Mouse (Mus musculus): ENCODE measurements around the gene Cd82. TPM values are rescaled to one million over a fixed set of nuclear protein-coding genes. Genes with fewer than 3 reads are reported as not detected.

Gene Cd82
- polyA plus RNA-seq, 1 experiment from 2014 or later, result 6.0 TPM

DNA sequence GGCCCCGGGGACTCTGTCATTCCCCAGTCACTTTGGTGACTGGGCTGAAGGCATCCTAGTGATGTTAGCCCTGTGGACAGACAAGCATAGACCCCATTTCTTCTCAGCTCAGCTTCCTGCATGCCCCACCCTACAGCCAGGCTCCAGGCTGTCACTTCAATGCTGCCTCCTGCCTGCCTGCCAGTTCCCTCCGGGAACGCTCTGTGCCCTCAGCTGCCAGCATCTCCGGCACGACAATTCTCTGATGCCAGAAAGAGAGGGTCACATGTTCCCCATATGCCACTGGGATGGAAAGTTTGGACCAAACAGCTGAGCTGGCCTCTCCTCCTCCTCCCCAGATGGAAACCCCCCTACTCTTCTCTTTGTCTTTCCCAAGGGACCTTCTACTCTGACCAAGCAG, 79.1 kb downstream of the Cd82 start:
- 88% methylated on average over 5 of the region's 5 CpGs for WGBS
- Histone ChIP-seq H3K9ac (ENCODE audit: low read length) (no peak overlapping the region), H3K4me1 (ENCODE audit: control insufficient read depth, insufficient read depth, low read length) (0 out of 2 replicates have a peak, but pooled peaks cover 5% of the 10 kb centered on the region), H3K9me3 (ENCODE audit: control insufficient read depth, low read length) (no peaks in the 10 kb centered on the region), H3K27me3 (ENCODE audit: control insufficient read depth, insufficient read depth, low read length) (no peaks in the 10 kb centered on the region), H3K4me2 (ENCODE audit: low read depth, severe bottlenecking) (no peak overlapping the region), H3K4me3 (ENCODE audit: low read depth, low read length) (no peak overlapping the region), H3K36me3 (ENCODE audit: control insufficient read depth, insufficient read depth, low read length) (no peaks in the 10 kb centered on the region), H3K27ac (replicated peaks; ENCODE audit: low read depth, low read length) (no peak overlapping the region)
- DNase-seq (ENCODE audit: low spot score), result no peak
- ATAC-seq (ENCODE audit: insufficient number of reproducible peaks, low FRiP score, low TSS enrichment, low read depth), result no peak

DNA sequence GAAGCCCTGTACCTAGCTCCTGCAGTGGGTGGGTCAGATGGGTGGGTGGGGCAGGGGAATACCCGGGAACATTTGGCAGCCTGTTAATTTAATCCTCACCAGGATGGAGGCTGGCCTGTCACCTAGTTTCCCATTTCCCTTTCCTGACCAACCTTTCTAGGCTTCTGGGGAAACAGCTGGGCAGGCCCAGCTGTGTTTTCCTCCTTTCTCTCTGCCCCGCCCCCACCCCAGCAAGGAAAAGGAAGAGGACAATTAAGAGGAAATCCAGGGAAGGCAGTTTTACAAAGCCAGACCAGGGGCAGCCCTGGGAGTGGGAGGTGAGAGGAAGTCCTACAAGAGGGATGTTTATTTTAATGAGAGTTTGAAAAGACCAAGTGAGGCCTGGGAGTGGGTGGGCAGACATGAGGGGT, 82.3 kb downstream of the Cd82 start:
- DNase-seq (ENCODE audit: low spot score) (no peak), ATAC-seq (ENCODE audit: insufficient number of reproducible peaks, low FRiP score, low TSS enrichment, low read depth) (no peak)
- H3K4me1 ChIP-seq (ENCODE audit: control insufficient read depth, insufficient read depth, low read length), result 0 out of 2 replicates have a peak, but pooled peaks cover 5% of the 10 kb centered on the region
- no peak overlapping the region for H3K4me2 ChIP-seq (ENCODE audit: low read depth, severe bottlenecking)
- H3K36me3 ChIP-seq (ENCODE audit: control insufficient read depth, insufficient read depth, low read length), result no peaks in the 10 kb centered on the region
- no peak overlapping the region for H3K9ac ChIP-seq (ENCODE audit: low read length)
- H3K9me3 ChIP-seq (ENCODE audit: control insufficient read depth, low read length), result no peaks in the 10 kb centered on the region
- 23% methylated on average over 2 of the region's 2 CpGs for WGBS
- no peaks in the 10 kb centered on the region for H3K27me3 ChIP-seq (ENCODE audit: control insufficient read depth, insufficient read depth, low read length)
- no peak overlapping the region for H3K27ac ChIP-seq (replicated peaks; ENCODE audit: low read depth, low read length)
- H3K4me3 ChIP-seq (ENCODE audit: low read depth, low read length), result no peak overlapping the region

DNA sequence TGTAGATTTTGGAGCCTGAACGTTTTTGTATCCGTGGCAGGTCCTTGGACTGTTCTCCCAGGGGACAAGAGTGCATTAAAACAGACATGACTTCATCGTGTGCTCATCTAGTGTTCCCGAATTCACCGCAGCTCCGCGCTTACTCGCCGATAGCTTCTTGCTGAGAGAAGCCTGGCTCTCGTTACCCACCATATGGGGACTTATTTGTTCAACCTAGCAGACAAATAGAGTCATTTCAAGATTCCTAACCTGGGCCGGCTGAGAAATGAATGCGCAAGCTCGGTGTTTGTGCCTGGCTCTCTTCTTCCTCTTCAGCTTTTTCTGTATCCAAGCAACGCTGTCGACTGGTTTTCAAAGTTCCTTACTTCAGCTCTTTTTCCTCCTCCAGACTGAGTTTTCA, 85.1 kb downstream of the Cd82 start:
- ATAC-seq (ENCODE audit: insufficient number of reproducible peaks, low FRiP score, low TSS enrichment, low read depth) (no peak), DNase-seq (ENCODE audit: low spot score) (no peak)
- no peak overlapping the region for H3K4me3 ChIP-seq (ENCODE audit: low read depth, low read length)
- H3K27ac ChIP-seq (replicated peaks; ENCODE audit: low read depth, low read length), result no peak overlapping the region
- WGBS, result 54% methylated on average over 15 of the region's 15 CpGs
- no peaks in the 10 kb centered on the region for H3K27me3 ChIP-seq (ENCODE audit: control insufficient read depth, insufficient read depth, low read length)
- H3K4me2 ChIP-seq (ENCODE audit: low read depth, severe bottlenecking), result no peak overlapping the region
- H3K9ac ChIP-seq (ENCODE audit: low read length), result no peak overlapping the region
- H3K4me1 ChIP-seq (ENCODE audit: control insufficient read depth, insufficient read depth, low read length), result 0 out of 2 replicates have a peak, but pooled peaks cover 5% of the 10 kb centered on the region
- no peaks in the 10 kb centered on the region for H3K9me3 ChIP-seq (ENCODE audit: control insufficient read depth, low read length)
- no peaks in the 10 kb centered on the region for H3K36me3 ChIP-seq (ENCODE audit: control insufficient read depth, insufficient read depth, low read length)

DNA sequence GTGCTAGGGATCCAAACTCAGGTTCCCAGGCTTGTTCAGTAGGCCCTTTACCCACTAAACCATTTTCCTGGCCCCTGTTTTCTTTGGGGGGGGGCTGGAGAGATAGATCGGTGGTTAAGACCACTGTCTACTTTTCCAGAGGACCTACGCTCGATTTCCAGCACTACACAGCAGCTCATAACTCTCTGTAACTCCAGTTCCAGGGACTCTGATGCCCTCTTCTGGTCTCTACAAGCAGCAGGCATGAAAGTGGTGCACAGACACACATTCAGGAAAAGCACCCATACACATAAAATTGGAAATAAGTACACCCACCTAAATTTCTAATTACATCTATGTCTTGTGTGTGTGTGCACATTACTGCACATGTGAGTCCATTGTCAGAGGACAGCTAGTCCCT, 85.8 kb downstream of the Cd82 start:
- no peaks in the 10 kb centered on the region for H3K9me3 ChIP-seq (ENCODE audit: control insufficient read depth, low read length)
- no peak overlapping the region for H3K27ac ChIP-seq (replicated peaks; ENCODE audit: low read depth, low read length)
- H3K36me3 ChIP-seq (ENCODE audit: control insufficient read depth, insufficient read depth, low read length), result no peaks in the 10 kb centered on the region
- H3K9ac ChIP-seq (ENCODE audit: low read length), result no peak overlapping the region
- WGBS, result 95% methylated on average over 3 of the region's 3 CpGs
- H3K4me2 ChIP-seq (ENCODE audit: low read depth, severe bottlenecking), result no peak overlapping the region
- DNase-seq (ENCODE audit: low spot score) (no peak), ATAC-seq (ENCODE audit: insufficient number of reproducible peaks, low FRiP score, low TSS enrichment, low read depth) (no peak)
- no peaks in the 10 kb centered on the region for H3K27me3 ChIP-seq (ENCODE audit: control insufficient read depth, insufficient read depth, low read length)
- 0 out of 2 replicates have a peak, but pooled peaks cover 5% of the 10 kb centered on the region for H3K4me1 ChIP-seq (ENCODE audit: control insufficient read depth, insufficient read depth, low read length)
- no peak overlapping the region for H3K4me3 ChIP-seq (ENCODE audit: low read depth, low read length)

DNA sequence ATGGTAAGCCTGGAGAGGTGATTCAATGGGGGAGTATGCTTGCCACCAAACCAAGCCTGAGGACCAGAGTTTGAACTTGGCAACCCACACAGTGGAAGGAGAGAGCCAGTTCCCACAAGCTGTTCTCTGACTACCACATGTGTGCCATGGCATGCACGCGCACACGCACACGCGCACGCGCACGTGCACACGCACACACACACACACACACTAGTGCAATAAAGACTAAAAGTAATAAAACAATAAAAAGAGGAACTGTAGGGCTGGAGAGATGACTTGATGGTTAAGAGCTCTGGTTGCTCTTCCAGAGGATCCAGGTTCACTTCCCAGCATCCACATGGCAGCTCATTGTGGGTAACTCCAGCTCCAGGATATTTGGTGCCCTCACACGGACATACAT, 90.1 kb downstream of the Cd82 start:
- WGBS, result 91% methylated on average over 10 of the region's 10 CpGs
- DNase-seq (ENCODE audit: low spot score) (no peak), ATAC-seq (ENCODE audit: insufficient number of reproducible peaks, low FRiP score, low TSS enrichment, low read depth) (no peak)
- no peaks in the 10 kb centered on the region for H3K9me3 ChIP-seq (ENCODE audit: control insufficient read depth, low read length)
- H3K36me3 ChIP-seq (ENCODE audit: control insufficient read depth, insufficient read depth, low read length), result no peaks in the 10 kb centered on the region
- no peak overlapping the region for H3K27ac ChIP-seq (replicated peaks; ENCODE audit: low read depth, low read length)
- no peaks in the 10 kb centered on the region for H3K27me3 ChIP-seq (ENCODE audit: control insufficient read depth, insufficient read depth, low read length)
- no peak overlapping the region for H3K4me2 ChIP-seq (ENCODE audit: low read depth, severe bottlenecking)
- H3K4me1 ChIP-seq (ENCODE audit: control insufficient read depth, insufficient read depth, low read length), result peaks cover 9% of the 10 kb centered on the region
- no peak overlapping the region for H3K4me3 ChIP-seq (ENCODE audit: low read depth, low read length)
- no peak overlapping the region for H3K9ac ChIP-seq (ENCODE audit: low read length)

DNA sequence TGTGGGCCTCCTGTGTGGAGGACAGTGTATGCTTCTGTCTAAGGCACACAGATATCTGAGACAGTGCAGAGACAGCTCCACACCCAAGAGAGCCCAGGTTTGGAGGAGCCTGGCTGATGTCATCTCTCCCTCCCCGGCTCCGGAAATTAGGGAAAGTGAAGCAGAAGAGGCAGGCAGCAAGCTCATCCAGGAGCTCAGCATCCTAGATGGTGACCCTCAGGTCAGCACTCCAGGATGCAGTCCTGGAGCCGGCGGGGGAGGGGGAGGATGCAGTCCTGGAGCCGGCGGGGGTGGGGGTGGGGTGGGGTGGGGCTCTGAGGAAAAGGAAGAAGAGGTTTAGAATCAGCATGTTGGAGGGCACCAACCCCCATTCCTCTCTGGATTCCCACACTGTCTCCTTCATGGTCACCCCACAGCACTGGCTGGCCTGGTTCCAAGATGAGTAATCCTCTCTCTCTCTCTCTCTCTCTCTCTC, 90.8 kb downstream of the Cd82 start:
- 26% methylated on average over 2 of the region's 6 CpGs for WGBS
- Histone ChIP-seq H3K27me3 (ENCODE audit: control insufficient read depth, insufficient read depth, low read length) (no peaks in the 10 kb centered on the region), H3K4me2 (ENCODE audit: low read depth, severe bottlenecking) (no peak overlapping the region), H3K9me3 (ENCODE audit: control insufficient read depth, low read length) (no peaks in the 10 kb centered on the region), H3K4me3 (ENCODE audit: low read depth, low read length) (no peak overlapping the region), H3K27ac (replicated peaks; ENCODE audit: low read depth, low read length) (no peak overlapping the region), H3K36me3 (ENCODE audit: control insufficient read depth, insufficient read depth, low read length) (no peaks in the 10 kb centered on the region), H3K9ac (ENCODE audit: low read length) (no peak overlapping the region), H3K4me1 (ENCODE audit: control insufficient read depth, insufficient read depth, low read length) (peaks cover 12% of the 10 kb centered on the region)
- no peak for ATAC-seq (ENCODE audit: insufficient number of reproducible peaks, low FRiP score, low TSS enrichment, low read depth)
- no peak for DNase-seq (ENCODE audit: low spot score)

Small RNAs within 50 kb of the gene (microRNA-seq; reads per million reads assigned to microRNA genes)
- gene Mir7001, result not detected

Other genes starting within 250 kb of the Cd82 start
- 23.1 and 29.8 TPM in 2 replicates for gene Tspan18, start 128.6 kb downstream of the Cd82 start, polyA plus RNA-seq (2014; fragmentation: Nextera tagmentation; extraction: Ambion mirVana)
- not detected in 2 replicates for gene Gm10803, start 97.4 kb upstream of the Cd82 start, polyA plus RNA-seq (2014; fragmentation: Nextera tagmentation; extraction: Ambion mirVana)
- 7.9 and 10.0 TPM in 2 replicates for gene Alx4, start 179.2 kb upstream of the Cd82 start, polyA plus RNA-seq (2014; fragmentation: Nextera tagmentation; extraction: Ambion mirVana)